In genomic region chr5:113181441-113181840, GRCm38 (mm10) we compare ENCODE assay signal across 13 mouse cellular contexts. TPM values are rescaled to one million over a fixed set of nuclear protein-coding genes. Genes with fewer than 3 reads are reported as not detected.
DNase-seq lines count a peak whose midpoint lies in the region; ATAC-seq and TF ChIP-seq lines count a peak whose summit lies in the region.
"Had no signal": no experiment of that assay in that cellular context is flagged by ENCODE, and none has a peak within 500 bp of the region (broad histone marks: within the 10 kb centered on the region; RNA-seq: fewer than 3 reads in every experiment).

No protein-coding gene starts in this region.

- no peak overlapping the region; the same call in 1 of the 2 replicates for H3K27ac ChIP-seq in kidney, postnatal 0 days
- H3K27ac ChIP-seq in bone marrow macrophage, adult 2 months (ENCODE audit: insufficient read depth, low read depth, low read length), result peak overlapping the region; percentile 94
- 0 out of 2 replicates have a peak overlapping the region, but pooled peaks have one; percentile 69 for H3K27ac ChIP-seq in liver, embryonic 12.5 days

- 37% methylated on average over 6 of the region's 6 CpGs for WGBS in kidney, postnatal 0 days
- WGBS in liver, embryonic 12.5 days (ENCODE audit: insufficient replicate concordance), result 9% methylated on average over 6 of the region's 6 CpGs

- TF ChIP-seq POLR2A in bone marrow macrophage, adult 2 months (IDR thresholded peaks at IDR 0.05; ENCODE audit: borderline replicate concordance, low read depth, low read length), result no peak

- peak; percentile 24; the same call in 1 of the 2 replicates for TF ChIP-seq CTCF in kidney, postnatal 0 days (IDR thresholded peaks at IDR 0.05; ENCODE audit: low read depth)
- no peak for TF ChIP-seq CTCF in bone marrow macrophage, adult 2 months (IDR thresholded peaks at IDR 0.05; ENCODE audit: low read depth, low read length)

- no peaks in the 10 kb centered on the region for H3K27me3 ChIP-seq in kidney, postnatal 0 days (ENCODE audit: insufficient read depth, low read length)
- H3K27me3 ChIP-seq in liver, embryonic 12.5 days (replicated peaks), result no peaks in the 10 kb centered on the region

- peaks cover 7% of the 10 kb centered on the region; the same call in 1 of the 2 replicates for H3K4me1 ChIP-seq in kidney, postnatal 0 days (replicated peaks; ENCODE audit: insufficient read depth, low read length)
- H3K4me1 ChIP-seq in bone marrow macrophage, adult 2 months (ENCODE audit: control insufficient read depth, insufficient read depth, low read length), result peaks cover 22% of the 10 kb centered on the region
- peaks cover 25% of the 10 kb centered on the region for H3K4me1 ChIP-seq in liver, embryonic 12.5 days

- H3K4me2 ChIP-seq in kidney, postnatal 0 days (ENCODE audit: low read length), result no peak overlapping the region
- peak overlapping the region; percentile 66; the same call in 1 of the 2 replicates for H3K4me2 ChIP-seq in liver, embryonic 12.5 days

- ATAC-seq in kidney, postnatal 0 days (replicated peaks; ENCODE audit: low FRiP score, low read depth), result no peak
- ATAC-seq in liver, embryonic 12.5 days, result peak; percentile 53; the same call in 1 of the 2 replicates

- H3K9ac ChIP-seq in kidney, postnatal 0 days (ENCODE audit: low read depth, low read length), result no peak overlapping the region
- H3K9ac ChIP-seq in liver, embryonic 12.5 days, result no peak overlapping the region

- H3K36me3 ChIP-seq in kidney, postnatal 0 days (ENCODE audit: insufficient read depth, low read length), result 0 out of 2 replicates have a peak, but pooled peaks cover 5% of the 10 kb centered on the region
- no peaks in the 10 kb centered on the region; the same call in 1 of the 2 replicates for H3K36me3 ChIP-seq in liver, embryonic 12.5 days

- peak; percentile 32 for DNase-seq in adrenal gland, postnatal 10 days
- DNase-seq in adrenal gland, adult 2 months, result no peak
- DNase-seq in kidney, postnatal 0 days (ENCODE audit: low spot score), result peak; percentile 46
- no peak for DNase-seq in kidney, postnatal 25 days
- no peak for DNase-seq in spleen, postnatal 14 days (ENCODE audit: low spot score in 2 of 2)
- no peak for DNase-seq in gastrocnemius, adult 8-10 months (ENCODE audit: low spot score in 2 of 2)
- DNase-seq: gastrocnemius, postnatal 25 days; kidney, adult 8-10 months; midbrain, embryonic 14.5 days had no signal

- H3K9me3 ChIP-seq in kidney, postnatal 0 days (replicated peaks; ENCODE audit: low read length), result no peaks in the 10 kb centered on the region
- no peaks in the 10 kb centered on the region for H3K9me3 ChIP-seq in liver, embryonic 12.5 days (replicated peaks)

- H3K4me3 ChIP-seq in kidney, postnatal 0 days (replicated peaks; ENCODE audit: low read depth, low read length), result no peak overlapping the region
- H3K4me3 ChIP-seq in bone marrow macrophage, adult 2 months (ENCODE audit: insufficient read depth, low read length), result no peak overlapping the region
- H3K4me3 ChIP-seq in liver, embryonic 12.5 days, result no peak overlapping the region
- H3K4me3 ChIP-seq: erythroblast, embryonic 14.5 days had no signal

RNA-seq across cellular contexts. Expression of gene 2900026A02Rik, which starts 39.6 kb away (rescaled TPM):
- 10 to 100 TPM; 23.0 to 23.1 TPM for total RNA-seq in adrenal gland, postnatal 10 days (2021)
- 10 to 100 TPM; 11.5 to 17.8 TPM for total RNA-seq in adrenal gland, adult 2 months (2021)
- 11.0 and 12.4 TPM in 2 replicates for polyA plus RNA-seq in adrenal gland, adult 2 months (2012; rRNA removed)
- 4.8 and 5.0 TPM in 2 replicates for polyA plus RNA-seq in kidney, postnatal 0 days (2015; fragmentation: Nextera tagmentation; extraction: Ambion mirVana)
- 5.7 and 5.9 TPM in 2 replicates for polyA plus RNA-seq in bone marrow macrophage, adult 2 months (2012; ENCODE audit: insufficient read depth, insufficient read length, missing spikeins)
- 1.9 and 2.0 TPM in 2 replicates for polyA plus RNA-seq in liver, embryonic 12.5 days (2016; fragmentation: Nextera tagmentation; extraction: Ambion mirVana)
- total RNA-seq in gastrocnemius, adult 8-10 months (2022), result 10 to 100 TPM; 21.3 to 26.3 (median 23.9) TPM

RNA-seq across cellular contexts. Expression of gene Tmem211, which starts 45.3 kb away (rescaled TPM):
- total RNA-seq in adrenal gland, postnatal 10 days (2021), result not detected
- not detected for total RNA-seq in adrenal gland, adult 2 months (2021)
- not detected in 2 replicates for polyA plus RNA-seq in adrenal gland, adult 2 months (2012; rRNA removed)
- polyA plus RNA-seq in kidney, postnatal 0 days (2015; fragmentation: Nextera tagmentation; extraction: Ambion mirVana), result 0.12 and 0.22 TPM in 2 replicates
- polyA plus RNA-seq in bone marrow macrophage, adult 2 months (2012; ENCODE audit: insufficient read depth, insufficient read length, missing spikeins), result not detected in 2 replicates
- polyA plus RNA-seq in liver, embryonic 12.5 days (2016; fragmentation: Nextera tagmentation; extraction: Ambion mirVana), result not detected in 2 replicates
- total RNA-seq in gastrocnemius, adult 8-10 months (2022), result not detected
- total RNA-seq: gastrocnemius, postnatal 25 days; left cerebral cortex, postnatal 14 days had no signal
- polyA plus RNA-seq: erythroblast, embryonic 14.5 days; midbrain, embryonic 14.5 days had no signal

Comparison
In these comparisons a context has a peak if more than half of its experiments do, and no peak if none do; other contexts are left out.
1. DNase-seq: peak in adrenal gland, postnatal 10 days (single experiment) and kidney, postnatal 0 days (single experiment); none in adrenal gland, adult 2 months (single experiment), kidney, postnatal 25 days (0 of 2), spleen, postnatal 14 days (0 of 2) and gastrocnemius, adult 8-10 months (0 of 2).